Mouse (Mus musculus) midbrain, embryonic 15.5 days (tissue): ENCODE measurements around the gene Aldh1l1. TPM values are rescaled to one million over a fixed set of nuclear protein-coding genes. Genes with fewer than 3 reads are reported as not detected.
"Not testable (repeated sequence)": the region's sequence is repeated elsewhere in the genome, so short reads cannot be mapped to it uniquely, and the experiment has no call there.

ENCODE experiments used
- ATAC-seq: fragments of 200-750 bp; cut with Nextera tagmentation; replicated peaks from 2 replicates; pipeline ENCODE4 v1.8.0; 2017; ENCODE audit warnings: moderate TSS enrichment
- H3K27ac ChIP-seq: fragments of 300-500 bp; sonication (generic); 2 replicates; pipeline ENCODE4 v1.5.1; 2015; ENCODE audit warnings: mild to moderate bottlenecking, inconsistent platforms
- H3K27me3 ChIP-seq: fragments of 300-500 bp; sonication (generic); replicated peaks from 2 replicates; pipeline ENCODE4 v1.6.1; 2015; ENCODE audit warnings: inconsistent platforms
- H3K36me3 ChIP-seq: fragments of 300-500 bp; sonication (generic); replicated peaks from 2 replicates; pipeline ENCODE4 v1.6.1; 2015; ENCODE audit warnings: inconsistent platforms
- H3K4me1 ChIP-seq: fragments of 300-500 bp; sonication (generic); 2 replicates; pipeline ENCODE4 v1.6.1; 2015; ENCODE audit warnings: inconsistent platforms
- H3K4me2 ChIP-seq: fragments of 300-500 bp; sonication (generic); 2 replicates; pipeline ENCODE4 v1.6.1; 2015; ENCODE audit warnings: inconsistent platforms, mild to moderate bottlenecking, moderate library complexity
- H3K4me3 ChIP-seq: fragments of 300-500 bp; sonication (generic); 2 replicates; pipeline ENCODE4 v1.5.1; 2015; ENCODE audit warnings: mild to moderate bottlenecking, inconsistent platforms
- H3K9ac ChIP-seq: fragments of 300-500 bp; sonication (generic); 2 replicates; pipeline ENCODE4 v1.6.1; 2015; ENCODE audit warnings: mild to moderate bottlenecking, inconsistent platforms
- H3K9me3 ChIP-seq: fragments of 300-500 bp; sonication (generic); 2 replicates; pipeline ENCODE4 v1.6.1; 2016; ENCODE audit warnings: inconsistent platforms
- WGBS: fragments of 180-500 bp; shearing (Covaris S2); methylation state at CpG from one replicate; pipeline ENCODE4 v1.1.7; 2015; ENCODE audit warnings: mixed read lengths; 5-methylcytosine and 5-hydroxymethylcytosine counted together
- polyA plus RNA-seq: library from polyadenylated mRNA; unstranded; fragments of >200 nt; fragmentation: Nextera tagmentation; extraction: Ambion mirVana; gene quantifications from 2 replicates; pipeline ENCODE4 v1.2.1, GENCODE M21; 2015

Gene Aldh1l1
- polyA plus RNA-seq, 1 experiment from 2014 or later: 49.9 TPM

- 76% methylated on average over 5 of the region's 5 CpGs for WGBS
- no peak for ATAC-seq
- no peak overlapping the region for H3K9ac ChIP-seq
- H3K27ac ChIP-seq: no peak overlapping the region
- no peaks in the 10 kb centered on the region for H3K36me3 ChIP-seq
- no peaks in the 10 kb centered on the region for H3K9me3 ChIP-seq
- H3K4me2 ChIP-seq: no peak overlapping the region
- H3K27me3 ChIP-seq: no peaks in the 10 kb centered on the region
- H3K4me1 ChIP-seq: 0 out of 2 replicates have a peak, but pooled peaks cover 3% of the 10 kb centered on the region
- no peak overlapping the region for H3K4me3 ChIP-seq
These were observed 133.7 kb downstream of the Aldh1l1 start for GRCm38 (mm10) chr6:90619936-90620335.

DNA sequence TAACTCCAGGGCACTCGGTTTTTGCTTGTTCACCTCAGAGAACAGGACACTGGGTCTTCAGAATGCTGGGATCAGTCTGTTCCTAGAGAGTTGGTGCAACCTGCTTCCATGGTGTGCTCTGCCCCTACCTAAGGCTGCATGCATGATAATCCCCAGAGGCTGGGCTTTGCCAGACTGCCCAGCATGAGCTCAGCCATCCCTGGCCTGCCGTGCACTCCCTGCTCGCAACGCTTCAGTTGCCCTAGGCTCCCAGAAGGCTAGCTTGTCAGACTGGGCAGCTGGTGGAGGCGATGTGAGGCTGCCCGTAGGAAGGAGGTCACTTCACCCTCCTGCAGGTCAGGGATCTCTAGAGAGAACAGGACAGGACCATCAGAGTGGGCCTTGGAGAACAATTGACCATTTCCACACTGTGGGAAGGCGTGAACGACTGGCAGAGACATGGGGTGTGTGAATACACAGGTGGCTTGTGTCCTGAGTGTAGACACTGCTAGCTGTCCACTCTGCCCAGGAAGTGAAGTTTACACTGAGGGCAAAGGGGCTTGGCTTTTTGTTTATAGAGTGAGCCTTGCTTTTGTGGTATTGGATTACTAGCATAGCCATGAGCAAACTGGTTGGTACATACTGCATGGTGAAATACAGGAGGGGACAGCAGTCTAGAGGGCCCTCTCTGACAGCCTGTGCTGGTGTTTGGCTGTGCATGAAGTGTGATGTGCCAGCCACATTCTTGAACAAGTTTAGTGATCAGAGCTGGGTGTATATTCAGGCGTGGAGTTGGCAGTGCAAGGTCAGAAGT lies 134.8 kb downstream of the Aldh1l1 start:
- Histone ChIP-seq H3K27me3 (no peaks in the 10 kb centered on the region), H3K36me3 (no peaks in the 10 kb centered on the region), H3K9ac (no peak overlapping the region), H3K4me2 (no peak overlapping the region), H3K9me3 (no peaks in the 10 kb centered on the region), H3K4me3 (no peak overlapping the region), H3K27ac (no peak overlapping the region), H3K4me1 (0 out of 2 replicates have a peak, but pooled peaks cover 3% of the 10 kb centered on the region)
- ATAC-seq: no peak
- 37% methylated on average over 9 of the region's 9 CpGs for WGBS

- 84% methylated on average over 6 of the region's 6 CpGs for WGBS
- no peak for ATAC-seq
These were observed 135.3 kb downstream of the Aldh1l1 start for GRCm38 (mm10) chr6:90621584-90621890.

GRCm38 (mm10) chr6:90622758-90623455 lies 136.7 kb downstream of the Aldh1l1 start:
- WGBS: 36% methylated on average over 11 of the region's 11 CpGs
- 0 out of 2 replicates have a peak, but pooled peaks have one; percentile 18 for ATAC-seq

More at GRCm38 (mm10) chr6:90621584-90621890, 135.3 kb downstream of the Aldh1l1 start:
- Histone ChIP-seq H3K4me2 (no peak overlapping the region), H3K4me3 (no peak overlapping the region), H3K27ac (no peak overlapping the region), H3K36me3 (no peaks in the 10 kb centered on the region), H3K9me3 (no peaks in the 10 kb centered on the region), H3K9ac (no peak overlapping the region), H3K4me1 (0 out of 2 replicates have a peak, but pooled peaks cover 3% of the 10 kb centered on the region), H3K27me3 (no peaks in the 10 kb centered on the region)

GRCm38 (mm10) chr6:90623456-90623836 lies 137.2 kb downstream of the Aldh1l1 start:
- H3K9ac ChIP-seq: no peak overlapping the region
- WGBS: 82% methylated on average over 5 of the region's 5 CpGs
- no peaks in the 10 kb centered on the region for H3K36me3 ChIP-seq
- no peak overlapping the region for H3K27ac ChIP-seq
- no peaks in the 10 kb centered on the region for H3K27me3 ChIP-seq
- H3K9me3 ChIP-seq: no peaks in the 10 kb centered on the region
- no peak overlapping the region for H3K4me2 ChIP-seq
- 0 out of 2 replicates have a peak, but pooled peaks cover 3% of the 10 kb centered on the region for H3K4me1 ChIP-seq
- no peak for ATAC-seq
- no peak overlapping the region for H3K4me3 ChIP-seq

More at GRCm38 (mm10) chr6:90622758-90623455, 136.7 kb downstream of the Aldh1l1 start:
- Histone ChIP-seq H3K27ac (no peak overlapping the region), H3K9ac (no peak overlapping the region), H3K27me3 (no peaks in the 10 kb centered on the region), H3K4me1 (0 out of 2 replicates have a peak, but pooled peaks cover 3% of the 10 kb centered on the region), H3K9me3 (no peaks in the 10 kb centered on the region), H3K4me2 (no peak overlapping the region), H3K36me3 (no peaks in the 10 kb centered on the region), H3K4me3 (no peak overlapping the region)

DNA sequence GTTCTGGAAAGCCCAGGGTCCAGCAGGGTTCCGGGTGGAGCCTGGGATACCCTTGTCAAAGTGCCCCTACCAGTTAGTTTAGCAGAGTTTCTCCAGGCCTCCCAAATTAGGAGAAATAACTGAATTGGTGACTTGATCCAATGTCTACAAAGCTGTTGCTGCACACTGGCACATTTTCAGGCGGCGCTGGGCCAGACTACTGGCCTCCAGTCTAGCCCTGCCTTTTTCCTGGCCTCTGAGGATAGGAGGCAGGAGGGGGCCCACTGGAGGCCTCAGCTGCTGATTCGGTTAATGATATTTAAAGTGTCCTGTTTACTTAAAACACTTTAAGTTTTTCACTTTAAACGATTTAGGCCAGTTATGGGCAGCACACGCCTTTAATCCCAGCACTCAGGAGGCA lies 138.0 kb downstream of the Aldh1l1 start:
- no peak for ATAC-seq
- Histone ChIP-seq H3K4me1 (0 out of 2 replicates have a peak, but pooled peaks cover 3% of the 10 kb centered on the region), H3K9me3 (no peaks in the 10 kb centered on the region), H3K9ac (no peak overlapping the region), H3K4me2 (no peak overlapping the region), H3K4me3 (no peak overlapping the region), H3K27me3 (no peaks in the 10 kb centered on the region), H3K27ac (no peak overlapping the region), H3K36me3 (no peaks in the 10 kb centered on the region)
- 89% methylated on average over 6 of the region's 6 CpGs for WGBS

DNA sequence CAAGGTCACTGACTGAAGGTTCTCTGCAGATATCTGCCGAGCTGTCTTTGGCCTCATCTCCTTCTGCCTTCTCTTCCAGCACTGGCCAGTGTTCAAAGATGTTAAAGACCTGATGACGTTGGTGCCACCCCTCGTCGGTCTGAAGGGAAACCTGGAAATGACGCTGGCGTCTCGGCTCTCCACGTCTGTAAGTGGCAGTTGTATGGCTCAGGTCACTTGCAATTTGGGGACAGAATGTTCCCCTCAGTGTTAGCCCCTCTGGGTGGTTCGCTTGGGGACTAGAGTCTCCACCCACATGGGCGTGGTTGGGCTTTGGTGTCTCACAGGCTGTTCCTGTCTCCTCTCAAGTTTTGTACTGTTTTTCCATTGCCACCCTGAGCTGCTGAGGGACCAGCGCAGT lies 138.5 kb downstream of the Aldh1l1 start:
- H3K4me2 ChIP-seq: no peak overlapping the region
- H3K36me3 ChIP-seq: no peaks in the 10 kb centered on the region
- no peak overlapping the region for H3K4me3 ChIP-seq
- no peaks in the 10 kb centered on the region for H3K9me3 ChIP-seq
- ATAC-seq: no peak
- WGBS: 82% methylated on average over 11 of the region's 11 CpGs
- H3K9ac ChIP-seq: no peak overlapping the region
- no peaks in the 10 kb centered on the region for H3K27me3 ChIP-seq
- H3K27ac ChIP-seq: no peak overlapping the region
- H3K4me1 ChIP-seq: 0 out of 2 replicates have a peak, but pooled peaks cover 3% of the 10 kb centered on the region

DNA sequence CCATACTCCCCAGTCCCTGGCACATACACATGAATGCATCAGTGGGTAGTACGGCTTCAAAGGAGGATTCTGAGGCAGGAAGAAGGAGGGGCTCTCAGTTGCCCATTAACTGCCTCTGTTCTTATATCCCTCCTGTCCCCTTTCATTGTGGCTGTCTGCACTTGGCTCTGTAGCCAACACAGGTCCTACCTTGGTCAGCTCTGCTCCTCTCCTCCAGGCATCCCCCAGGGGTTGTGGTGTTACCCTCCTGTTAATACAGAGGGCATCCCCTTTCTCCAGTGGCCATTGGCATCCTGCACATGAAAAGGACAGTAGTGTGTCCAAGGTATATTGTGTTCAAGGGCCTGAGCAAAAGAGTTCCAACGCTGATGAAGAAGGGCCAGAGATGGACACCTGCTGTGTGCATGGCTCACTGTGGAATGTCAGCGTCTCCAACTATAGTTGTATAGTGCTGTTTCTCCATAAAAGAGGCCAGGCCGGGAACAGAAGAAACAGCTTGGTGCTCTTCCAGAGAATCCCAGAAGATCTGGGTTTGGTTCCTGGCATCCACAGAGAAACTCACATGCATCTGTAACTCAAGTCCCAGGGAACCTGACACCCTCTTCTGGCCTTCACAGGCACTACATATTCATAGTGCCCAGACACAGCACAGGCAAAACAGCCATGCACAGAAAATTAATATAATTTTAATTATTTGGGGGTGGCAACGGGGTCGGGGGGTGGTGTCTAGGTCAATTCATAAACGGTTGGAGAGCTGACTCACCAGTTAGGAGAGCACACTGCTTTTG lies 139.2 kb downstream of the Aldh1l1 start:
- ATAC-seq: no peak
- Histone ChIP-seq H3K9me3 (no peaks in the 10 kb centered on the region), H3K4me2 (no peak overlapping the region), H3K4me1 (0 out of 2 replicates have a peak, but pooled peaks cover 3% of the 10 kb centered on the region), H3K9ac (no peak overlapping the region), H3K27me3 (no peaks in the 10 kb centered on the region), H3K27ac (no peak overlapping the region), H3K4me3 (no peak overlapping the region), H3K36me3 (no peaks in the 10 kb centered on the region)
- 82% methylated on average over 7 of the region's 7 CpGs for WGBS

GRCm38 (mm10) chr6:90627556-90627955 lies 141.3 kb downstream of the Aldh1l1 start:
- H3K4me3 ChIP-seq: no peak overlapping the region
- no peaks in the 10 kb centered on the region for H3K36me3 ChIP-seq
- ATAC-seq: no peak
- H3K27ac ChIP-seq: no peak overlapping the region
- no peaks in the 10 kb centered on the region for H3K9me3 ChIP-seq
- WGBS: 85% methylated on average over 4 of the region's 4 CpGs
- no peak overlapping the region for H3K4me2 ChIP-seq
- no peak overlapping the region for H3K9ac ChIP-seq
- 0 out of 2 replicates have a peak, but pooled peaks cover 3% of the 10 kb centered on the region for H3K4me1 ChIP-seq
- no peaks in the 10 kb centered on the region for H3K27me3 ChIP-seq

- Histone ChIP-seq H3K9me3 (no peaks in the 10 kb centered on the region), H3K4me3 (no peak overlapping the region), H3K36me3 (no peaks in the 10 kb centered on the region), H3K9ac (no peak overlapping the region), H3K27ac (no peak overlapping the region), H3K4me1 (no peaks in the 10 kb centered on the region), H3K4me2 (no peak overlapping the region), H3K27me3 (no peaks in the 10 kb centered on the region)
- ATAC-seq: no peak
- 84% methylated on average over 6 of the region's 6 CpGs for WGBS
These were observed 143.3 kb downstream of the Aldh1l1 start for GRCm38 (mm10) chr6:90629506-90629905.

- no peak for ATAC-seq
- Histone ChIP-seq H3K4me3 (no peak overlapping the region), H3K9ac (no peak overlapping the region), H3K4me1 (no peaks in the 10 kb centered on the region), H3K27me3 (no peaks in the 10 kb centered on the region), H3K27ac (no peak overlapping the region), H3K36me3 (no peaks in the 10 kb centered on the region), H3K9me3 (no peaks in the 10 kb centered on the region), H3K4me2 (no peak overlapping the region)
- 91% methylated on average over 7 of the region's 7 CpGs for WGBS
These were observed 144.2 kb downstream of the Aldh1l1 start for GRCm38 (mm10) chr6:90630427-90630826.

- H3K27ac ChIP-seq, H3K9ac ChIP-seq, H3K9me3 ChIP-seq, H3K4me3 ChIP-seq, H3K27me3 ChIP-seq, H3K4me1 ChIP-seq, H3K36me3 ChIP-seq, H3K4me2 ChIP-seq, ATAC-seq: not testable (repeated sequence)
- 69% methylated on average over 3 of the region's 3 CpGs for WGBS
These were observed 146.3 kb downstream of the Aldh1l1 start for GRCm38 (mm10) chr6:90632526-90632925.
